Mouse (Mus musculus) gastrocnemius, postnatal 25 days (tissue): ENCODE measurements around the gene Raph1. TPM values are rescaled to one million over a fixed set of nuclear protein-coding genes. Genes with fewer than 3 reads are reported as not detected.
A peak's percentile ranks its signal among the peaks of the same experiment; 100 is the strongest.

Experiments
- DNase-seq: peaks from one replicate; pipeline ENCODE4 v3.0.0; 2022
- long read RNA-seq, 2 experiments: library from polyadenylated mRNA; stranded (forward); transcript quantifications; one replicate each; pipeline ENCODE4 v2.0.0; 2021
- total RNA-seq, 2 experiments: library from RNA; stranded (reverse); gene quantifications; 1 replicate in 1 of 2; 2 replicates in 1 of 2; pipeline ENCODE4 v1.2.3; 2021

The Raph1 gene
- 10 to 100 TPM; 21.8 to 23.3 TPM for total RNA-seq
- long read RNA-seq, experiment 1, full-length matches to known transcripts: 1 of 3 reads
- long read RNA-seq, experiment 1, partial matches to known transcripts: 0 of 3 reads
- long read RNA-seq, experiment 1, other reads (novel, unspliced or antisense): 2 of 3 reads
- long read RNA-seq, experiment 2, partial matches to known transcripts: 1 of 4 reads
- long read RNA-seq, experiment 2, other reads (novel, unspliced or antisense): 3 of 4 reads

DNA sequence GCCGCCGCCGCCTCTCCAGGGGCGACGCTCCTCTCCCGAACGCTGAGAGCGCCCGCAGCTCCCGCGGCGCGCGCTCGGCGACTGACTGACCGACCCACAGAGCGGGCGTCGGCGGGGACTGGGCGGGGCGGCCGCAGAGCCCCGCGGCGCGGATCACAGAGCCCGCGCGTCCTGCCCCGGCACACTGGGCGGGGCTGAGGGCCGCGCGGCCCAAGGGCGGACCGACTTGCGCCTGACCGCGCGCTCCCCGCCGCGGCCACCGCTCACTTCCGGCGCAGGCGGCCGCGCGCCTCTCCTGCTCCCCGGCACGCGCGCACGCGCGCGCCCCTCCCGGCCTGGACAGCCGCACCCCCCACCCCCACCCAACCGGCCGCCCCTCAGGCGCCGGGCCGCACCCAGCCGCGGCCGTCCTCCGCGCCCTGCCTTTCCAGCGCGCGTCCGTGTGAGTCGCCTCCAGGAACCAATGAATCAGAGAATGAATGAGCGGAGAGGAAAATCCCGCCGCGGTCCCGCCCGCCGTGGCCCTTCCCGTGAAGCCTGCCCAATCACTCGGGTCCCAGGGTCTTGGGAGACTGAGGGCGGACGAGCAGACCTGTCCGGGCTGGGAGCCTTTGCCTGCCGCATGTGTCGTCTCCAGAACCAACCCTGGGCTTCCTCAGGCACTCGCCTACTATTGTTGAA is at the start of gene Raph1:
TSS of gene Raph1 (minus strand) at position 474 of the 681 bp plus-strand sequence.
- peak; percentile 92 for DNase-seq

- DNase-seq: no peak
These were observed 48.8 kb upstream of the Raph1 start for GRCm38 (mm10) chr1:60615703-60616102.

DNA sequence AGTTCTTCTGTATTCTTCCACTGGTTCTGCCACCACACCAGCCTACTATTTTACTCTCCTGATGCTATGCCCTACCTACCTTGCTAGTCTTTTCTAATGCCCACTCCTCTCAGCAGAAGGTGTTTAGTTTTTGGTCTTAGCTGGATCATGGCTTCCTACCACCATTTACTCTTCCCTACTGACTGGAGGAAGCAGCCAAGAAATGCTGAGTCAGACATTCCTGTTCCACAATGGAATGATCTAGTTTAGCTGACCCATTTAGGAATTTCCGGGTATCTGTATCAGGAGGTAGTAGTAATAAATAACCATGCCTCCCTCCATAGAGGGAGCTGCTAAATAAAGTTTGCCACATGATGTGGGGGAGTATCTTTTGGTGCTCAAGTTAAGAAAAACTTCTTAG is 48.0 kb upstream of the Raph1 start:
- DNase-seq: no peak

GRCm38 (mm10) chr1:60611968-60612367 is 45.1 kb upstream of the Raph1 start:
- DNase-seq: no peak

- no peak for DNase-seq
These were observed 43.7 kb upstream of the Raph1 start for GRCm38 (mm10) chr1:60610631-60611030.

- DNase-seq: no peak
These were observed 42.3 kb upstream of the Raph1 start for GRCm38 (mm10) chr1:60609011-60609775.

DNA sequence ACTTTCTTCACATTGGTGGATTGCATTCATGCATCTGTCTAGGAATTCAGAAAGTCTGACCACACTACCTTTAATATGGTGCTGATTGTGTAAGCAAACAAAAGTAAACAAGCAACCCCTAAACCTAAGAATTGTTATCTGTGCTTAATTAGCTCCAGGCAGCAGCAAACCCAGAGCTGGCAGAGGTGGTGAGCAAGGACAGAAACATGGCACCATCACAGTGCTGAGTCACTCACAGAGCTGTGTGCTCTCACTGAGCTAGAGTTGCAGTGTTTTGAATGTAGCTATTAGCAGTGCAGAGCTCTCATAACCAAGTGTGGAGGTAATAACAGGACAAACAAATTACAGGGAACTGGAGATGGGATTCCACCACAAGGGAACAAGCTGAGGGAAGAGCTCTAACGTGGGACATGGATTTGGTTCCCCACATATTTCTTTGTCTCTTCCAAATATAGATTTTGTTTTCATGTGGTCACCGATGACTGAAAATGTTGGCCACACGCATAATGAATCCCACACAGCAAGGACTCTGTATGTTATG is 37.6 kb upstream of the Raph1 start:
- no peak for DNase-seq

DNA sequence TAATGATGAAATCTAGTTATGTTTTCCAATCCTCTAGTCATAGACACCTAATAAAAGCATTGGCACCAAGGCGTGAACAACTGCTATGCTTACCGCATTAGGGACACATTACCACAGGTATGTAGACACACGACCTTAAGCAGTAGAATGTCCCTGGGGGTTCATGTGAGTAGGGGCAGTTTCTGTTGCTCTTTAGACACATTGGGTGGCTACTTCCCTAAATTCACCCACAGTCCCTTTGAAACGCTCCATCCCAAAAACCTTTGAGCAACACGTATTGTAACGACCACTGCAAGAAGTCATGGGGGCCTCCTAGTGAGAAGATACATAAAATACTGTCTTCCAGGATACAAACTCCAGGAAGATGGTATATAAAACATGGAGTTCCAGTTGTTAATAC is 33.8 kb upstream of the Raph1 start:
- no peak for DNase-seq

DNA sequence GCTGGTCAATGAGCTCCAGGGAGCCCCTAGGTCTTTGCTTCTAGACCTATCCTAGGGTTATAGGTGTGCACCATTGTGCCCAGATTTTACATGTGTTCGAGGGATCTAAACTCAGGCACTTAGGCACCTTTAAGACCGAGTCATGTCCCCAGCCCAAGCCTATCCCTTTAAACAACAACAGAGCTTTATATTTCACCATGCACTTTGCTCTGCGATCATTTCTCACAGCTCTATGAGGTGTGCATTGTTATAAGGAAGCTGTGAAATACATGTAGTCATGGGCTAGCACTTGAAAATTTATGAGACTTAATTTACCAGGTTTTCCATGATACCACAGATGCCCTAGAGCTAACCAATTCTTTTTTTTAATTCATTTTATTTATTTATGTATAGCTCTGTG is 33.0 kb upstream of the Raph1 start:
- DNase-seq: no peak

DNA sequence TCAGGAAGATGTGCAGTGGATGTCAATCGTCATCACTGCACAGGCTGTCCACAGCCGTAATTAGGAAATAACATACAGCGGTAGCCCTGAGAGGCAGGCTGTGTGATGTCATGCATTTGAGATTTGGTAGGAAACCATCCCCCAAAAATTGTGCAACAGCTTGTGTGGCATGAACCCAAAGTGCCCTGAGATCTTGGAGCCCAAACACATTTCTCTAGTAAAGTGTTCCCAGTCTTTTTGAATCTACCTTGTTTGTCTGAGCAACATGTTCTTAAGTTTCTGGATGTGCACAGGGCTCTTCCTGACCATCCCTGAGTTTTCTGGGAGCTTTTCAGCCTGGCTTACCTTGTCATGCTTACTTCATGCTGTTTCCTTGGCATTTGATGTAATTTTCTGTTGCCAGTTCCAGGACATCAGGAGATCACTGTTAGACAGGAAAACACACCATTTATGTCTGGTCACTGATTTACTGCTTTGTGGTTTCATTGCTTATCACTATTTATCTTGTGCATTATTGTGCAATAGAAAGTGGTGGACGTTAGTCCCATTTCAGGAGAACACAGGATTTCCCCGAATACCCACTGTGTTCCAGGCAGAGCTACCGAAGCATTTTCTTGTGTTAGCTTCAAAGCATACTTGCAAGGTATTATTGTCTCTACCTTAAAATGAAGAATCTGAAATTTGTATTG is 32.3 kb upstream of the Raph1 start:
- no peak for DNase-seq

GRCm38 (mm10) chr1:60596386-60597320 is 29.7 kb upstream of the Raph1 start:
- no peak for DNase-seq

- no peak for DNase-seq
These were observed 26.2 kb upstream of the Raph1 start for GRCm38 (mm10) chr1:60593101-60593500.

DNA sequence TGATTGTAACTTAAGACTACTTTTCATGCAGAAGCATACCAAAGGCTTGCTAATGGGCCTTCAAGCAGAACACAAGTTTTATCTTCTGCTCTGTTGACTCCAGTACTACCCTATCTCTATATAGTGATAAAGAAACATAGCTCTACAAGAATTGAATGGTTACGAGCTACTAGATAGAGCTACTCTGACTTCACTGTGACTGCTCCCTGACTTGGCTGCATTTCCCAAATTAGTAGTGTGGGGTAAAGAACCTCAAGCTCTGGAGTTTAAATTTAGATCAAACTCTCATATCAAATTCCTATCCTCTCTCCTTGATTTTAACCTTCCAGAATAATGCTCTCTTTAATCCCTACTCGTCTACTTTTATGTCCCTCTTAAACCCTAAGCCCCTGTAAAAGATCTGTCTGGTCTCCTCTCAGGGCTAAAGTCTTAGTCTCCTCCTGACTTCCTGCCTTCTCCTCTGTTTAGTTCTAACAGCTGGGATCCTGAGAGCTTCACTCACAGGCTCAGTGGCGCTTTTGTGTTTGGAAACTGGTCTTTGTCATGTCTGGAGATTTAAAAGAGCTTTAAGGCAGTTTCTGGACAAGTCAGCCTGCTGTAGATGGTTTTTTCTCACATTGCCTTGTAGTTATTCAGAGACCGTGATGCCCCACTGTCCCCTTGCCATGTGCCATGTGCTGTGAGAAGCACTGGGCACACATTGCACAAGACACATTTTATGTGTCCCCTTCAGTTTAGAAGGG is 22.2 kb upstream of the Raph1 start:
- DNase-seq: no peak

DNA sequence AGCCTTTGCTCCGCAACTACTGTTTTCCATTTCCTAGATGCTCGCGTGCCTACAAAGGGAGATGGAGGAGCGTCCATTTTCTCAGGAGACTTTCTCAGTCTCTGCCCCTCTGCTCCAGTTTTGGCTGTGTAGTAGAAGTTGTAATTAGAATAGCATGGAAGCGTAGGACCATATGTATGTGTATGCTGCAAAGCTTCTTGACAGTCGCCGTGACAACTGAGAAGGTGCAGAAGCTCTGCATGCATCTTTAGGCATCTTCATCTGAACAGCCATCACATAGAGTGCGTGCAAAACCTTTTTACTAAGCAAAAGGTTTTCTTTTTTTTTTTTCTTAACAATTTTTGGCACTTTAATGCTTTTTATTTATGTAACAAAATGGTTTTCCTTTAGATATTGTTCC is 14.1 kb upstream of the Raph1 start:
- DNase-seq: no peak

DNA sequence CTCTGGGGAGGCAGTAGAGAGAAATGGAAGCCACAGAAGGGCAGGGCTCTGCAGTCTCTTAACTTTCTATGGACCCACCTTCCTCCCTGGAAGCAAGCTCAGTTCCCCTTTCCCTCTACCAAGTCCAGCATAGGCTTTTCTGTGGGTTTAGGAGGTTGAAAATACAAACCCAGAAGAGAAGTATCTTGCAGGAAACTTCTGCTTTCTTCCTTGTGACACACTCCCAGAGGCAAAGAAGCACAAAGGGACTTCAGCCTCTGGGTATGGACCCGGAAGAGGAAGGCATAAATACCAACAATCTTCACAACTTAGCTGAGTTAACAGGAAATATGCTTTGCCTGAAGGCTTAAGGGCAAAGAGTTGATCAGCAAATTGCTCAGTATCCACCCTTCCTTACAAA is 13.0 kb upstream of the Raph1 start:
- no peak for DNase-seq

DNA sequence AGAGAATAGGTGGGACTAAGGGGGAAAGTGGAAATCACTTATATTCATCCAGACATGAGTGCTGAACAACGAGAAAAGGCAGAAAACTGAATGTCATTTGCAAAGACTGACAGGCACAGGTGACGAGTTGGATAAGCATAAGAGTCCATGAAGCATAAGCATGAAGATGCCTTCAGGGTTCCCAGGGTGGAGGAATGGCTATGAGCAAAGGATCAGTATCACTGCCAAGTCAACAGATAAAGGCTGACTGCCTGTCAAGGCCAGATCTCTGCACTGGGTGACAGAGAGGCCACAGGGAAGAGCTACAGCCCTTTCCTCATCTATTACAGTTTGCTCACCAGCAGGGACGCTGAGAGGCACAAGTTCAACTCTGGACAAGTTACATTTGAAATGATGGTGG is 5.8 kb upstream of the Raph1 start:
- DNase-seq: no peak

DNA sequence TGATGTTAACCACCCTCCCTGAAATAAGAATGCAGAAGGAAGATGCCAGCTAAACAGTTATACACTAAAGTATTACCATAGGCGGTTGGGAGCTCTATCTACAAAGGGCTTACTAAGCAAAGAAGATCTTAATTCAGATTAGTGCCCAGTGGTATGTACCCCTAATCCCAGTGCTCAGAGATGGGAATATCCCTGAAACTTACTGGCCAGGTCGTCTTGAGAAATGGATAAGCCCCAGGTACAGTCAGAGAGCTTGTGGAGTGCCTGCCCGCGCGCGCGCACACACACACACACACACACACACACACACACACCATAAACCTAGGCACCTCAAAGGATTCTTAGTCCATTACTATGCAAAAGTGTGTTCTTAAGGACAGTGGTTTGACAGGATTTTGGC is 2.8 kb upstream of the Raph1 start:
- no peak for DNase-seq

- DNase-seq: no peak
These were observed 2.3 kb upstream of the Raph1 start for GRCm38 (mm10) chr1:60569210-60569609.

- no peak for DNase-seq
These were observed 417 bp upstream of the Raph1 start for GRCm38 (mm10) chr1:60567321-60567720.

- no peak for DNase-seq
These were observed 823 bp downstream of the Raph1 start for GRCm38 (mm10) chr1:60565931-60566630.
